Mouse (Mus musculus) intestine, embryonic 16.5 days (tissue): ENCODE results near the gene Enah. TPM values are rescaled to one million over a fixed set of nuclear protein-coding genes. Genes with fewer than 3 reads are reported as not detected.
A peak's percentile ranks its signal among the peaks of the same experiment; 100 is the strongest.

Experiments used
- ATAC-seq: fragments of 200-750 bp; cut with Nextera tagmentation; 2 replicates; pipeline ENCODE4 v1.8.0; 2017; ENCODE audit warnings: moderate TSS enrichment, moderate library complexity
- H3K27ac ChIP-seq: fragments of 300-500 bp; sonication (generic); 2 replicates; pipeline ENCODE4 v1.5.1; 2014; ENCODE audit warnings: mild to moderate bottlenecking, low read length
- H3K27me3 ChIP-seq: fragments of 300-500 bp; sonication (generic); replicated peaks from 2 replicates; pipeline ENCODE4 v1.6.1; 2014; ENCODE audit warnings: low read length, control low read depth, mixed read lengths; ENCODE audit not compliant: control insufficient read depth, insufficient read depth
- H3K36me3 ChIP-seq: fragments of 300-500 bp; sonication (generic); 2 replicates; pipeline ENCODE4 v1.6.1; 2014; ENCODE audit warnings: low read length, control low read depth; ENCODE audit not compliant: control insufficient read depth, insufficient read depth
- H3K4me1 ChIP-seq: fragments of 300-500 bp; sonication (generic); 2 replicates; pipeline ENCODE4 v1.6.1; 2014; ENCODE audit warnings: low read length, control low read depth, mixed read lengths; ENCODE audit not compliant: control insufficient read depth, insufficient read depth
- H3K4me2 ChIP-seq: fragments of 300-500 bp; sonication (generic); 2 replicates; pipeline ENCODE4 v1.6.1; 2014; ENCODE audit warnings: low read depth, low read length, control low read depth
- H3K4me3 ChIP-seq: fragments of 300-500 bp; sonication (generic); 2 replicates; pipeline ENCODE4 v1.5.1; 2014; ENCODE audit warnings: mild to moderate bottlenecking, low read length
- H3K9ac ChIP-seq: fragments of 300-500 bp; sonication (generic); 2 replicates; pipeline ENCODE4 v1.6.1; 2014; ENCODE audit warnings: low read depth, low read length
- H3K9me3 ChIP-seq: fragments of 300-500 bp; sonication (generic); 2 replicates; pipeline ENCODE4 v1.6.1; 2016; ENCODE audit warnings: low read length, control low read depth; ENCODE audit not compliant: control insufficient read depth
- WGBS: fragments of 180-500 bp; shearing (Covaris S2); extraction: QIAGEN DNeasy Blood & Tissue Kit; methylation state at CpG from one replicate; pipeline ENCODE4 v1.1.7; 2014; 5-methylcytosine and 5-hydroxymethylcytosine counted together
- polyA plus RNA-seq: library from polyadenylated mRNA; unstranded; fragments of >200 nt; fragmentation: Nextera tagmentation; extraction: Ambion mirVana; gene quantifications from 2 replicates; pipeline ENCODE4 v1.2.1, GENCODE M21; 2015

The Enah gene
- polyA plus RNA-seq, 1 experiment from 2014 or later, result 8.9 TPM

DNA sequence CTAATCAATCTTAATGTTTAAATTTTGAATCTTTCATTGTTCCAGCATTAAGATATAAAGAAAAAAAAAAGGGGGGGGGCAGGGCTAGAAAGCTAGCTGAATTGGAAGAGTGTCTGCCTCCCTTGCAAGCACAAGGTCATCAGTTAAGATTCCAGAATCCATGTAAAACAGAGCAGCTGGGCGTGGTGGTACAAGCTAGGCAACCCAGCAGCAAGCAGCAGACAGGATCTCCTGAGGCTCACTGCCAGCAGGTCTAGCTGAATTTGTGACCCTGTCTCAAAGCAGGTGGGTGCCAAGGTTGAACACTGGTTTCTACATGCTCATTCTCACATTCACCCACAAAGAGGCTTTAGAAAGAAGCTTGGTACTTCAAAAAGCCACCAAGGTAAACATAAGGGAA, 118.9 kb downstream of the Enah start:
- Histone ChIP-seq H3K36me3 (0 out of 2 replicates have a peak, but pooled peaks cover 7% of the 10 kb centered on the region), H3K4me3 (no peak overlapping the region), H3K9me3 (no peaks in the 10 kb centered on the region), H3K27me3 (no peaks in the 10 kb centered on the region), H3K4me1 (no peaks in the 10 kb centered on the region), H3K9ac (no peak overlapping the region), H3K27ac (no peak overlapping the region), H3K4me2 (no peak overlapping the region)
- no peak for ATAC-seq
- WGBS, result 90% methylated on average over 1 of the region's 1 CpGs

DNA sequence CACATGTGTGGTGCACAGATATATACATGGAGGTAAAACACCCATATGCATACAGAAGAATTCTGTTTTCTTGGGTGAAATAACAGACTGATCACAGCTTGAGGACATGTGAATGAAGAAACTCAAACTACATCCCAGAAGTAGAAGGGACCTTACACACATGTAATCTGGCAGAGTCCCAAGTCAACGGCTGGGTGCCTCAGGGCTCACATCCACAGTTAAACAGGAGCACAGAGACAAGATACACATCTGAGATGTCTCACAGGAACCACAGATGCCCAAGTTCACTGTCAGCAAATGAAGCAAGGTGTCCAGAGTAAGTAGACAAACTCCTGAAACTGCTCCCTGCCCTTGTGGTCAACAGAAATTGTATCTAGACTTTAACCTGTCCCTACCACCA, 120.8 kb downstream of the Enah start:
- no peak overlapping the region for H3K4me3 ChIP-seq
- H3K9me3 ChIP-seq, result no peaks in the 10 kb centered on the region
- no peaks in the 10 kb centered on the region for H3K4me1 ChIP-seq
- 69% methylated on average over 1 of the region's 1 CpGs for WGBS
- H3K9ac ChIP-seq, result no peak overlapping the region
- H3K27me3 ChIP-seq, result no peaks in the 10 kb centered on the region
- H3K36me3 ChIP-seq, result no peaks in the 10 kb centered on the region
- H3K27ac ChIP-seq, result no peak overlapping the region
- H3K4me2 ChIP-seq, result no peak overlapping the region
- ATAC-seq, result no peak

DNA sequence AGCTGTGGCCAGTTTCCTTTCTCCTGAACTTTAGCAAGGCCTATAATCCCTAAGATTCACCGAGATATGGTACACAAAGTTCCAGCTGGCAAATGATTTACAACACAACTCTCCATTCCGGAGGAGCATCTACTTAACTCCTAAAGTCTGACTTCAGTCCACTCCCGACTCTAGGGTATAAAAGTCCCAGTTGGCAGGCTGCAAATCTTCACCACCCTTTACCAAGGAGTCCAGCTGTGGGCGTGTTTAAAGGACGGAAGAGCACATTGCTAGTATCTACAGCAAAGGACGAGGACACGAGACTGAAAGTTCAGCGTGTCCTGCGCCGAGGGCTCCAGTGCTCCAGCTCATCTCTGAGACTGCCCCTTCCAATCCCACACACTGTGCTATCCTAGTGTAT, 122.8 kb downstream of the Enah start:
- H3K9ac ChIP-seq, result no peak overlapping the region
- no peaks in the 10 kb centered on the region for H3K27me3 ChIP-seq
- no peaks in the 10 kb centered on the region for H3K4me1 ChIP-seq
- no peaks in the 10 kb centered on the region for H3K9me3 ChIP-seq
- no peak overlapping the region for H3K4me3 ChIP-seq
- no peaks in the 10 kb centered on the region for H3K36me3 ChIP-seq
- H3K4me2 ChIP-seq, result no peak overlapping the region
- H3K27ac ChIP-seq, result no peak overlapping the region
- no peak for ATAC-seq
- WGBS, result 69% methylated on average over 10 of the region's 10 CpGs

DNA sequence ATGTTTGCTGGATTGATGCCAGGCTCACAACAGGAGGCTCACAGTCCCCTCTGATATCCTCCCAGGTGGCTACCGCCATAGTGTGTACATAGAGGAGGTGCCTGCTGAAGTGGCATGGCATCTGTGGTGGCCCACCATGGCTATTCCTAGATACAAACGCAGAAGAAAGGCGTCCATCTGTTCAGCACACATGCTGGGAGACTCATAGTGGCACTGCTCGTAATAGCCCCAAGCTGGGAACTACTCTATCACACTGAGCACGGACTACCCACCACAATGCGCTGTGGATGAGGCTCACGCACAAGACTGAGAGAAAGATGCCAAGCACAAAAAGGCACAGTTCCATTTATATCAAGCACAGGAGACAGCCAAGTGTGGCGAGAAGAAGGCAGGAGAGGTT, 126.1 kb downstream of the Enah start:
- Histone ChIP-seq H3K4me3 (no peak overlapping the region), H3K4me1 (no peaks in the 10 kb centered on the region), H3K36me3 (no peaks in the 10 kb centered on the region), H3K9me3 (no peaks in the 10 kb centered on the region), H3K27me3 (no peaks in the 10 kb centered on the region), H3K4me2 (no peak overlapping the region), H3K9ac (no peak overlapping the region), H3K27ac (no peak overlapping the region)
- WGBS, result 75% methylated on average over 8 of the region's 8 CpGs
- ATAC-seq, result no peak

DNA sequence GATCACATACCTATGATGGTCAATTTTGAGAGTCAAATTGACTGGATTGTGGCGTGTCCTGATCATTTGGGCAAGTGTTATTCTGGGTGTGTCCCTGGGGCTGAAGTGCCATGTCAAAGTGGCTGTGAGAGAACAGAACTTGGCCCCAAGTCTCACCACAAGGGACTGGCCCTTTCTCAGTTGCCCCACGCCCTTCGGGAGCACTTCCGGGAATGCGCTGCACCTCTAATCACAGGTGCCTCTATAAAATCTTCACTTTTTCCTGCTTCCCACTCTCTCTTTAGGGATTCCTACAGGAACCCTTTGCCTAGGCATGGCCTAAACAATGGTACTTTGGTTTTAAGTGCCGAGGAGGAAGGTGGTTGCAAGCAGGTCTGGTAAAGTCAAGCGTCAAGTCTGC, 130.1 kb downstream of the Enah start:
- no peaks in the 10 kb centered on the region for H3K9me3 ChIP-seq
- 80% methylated on average over 7 of the region's 7 CpGs for WGBS

DNA sequence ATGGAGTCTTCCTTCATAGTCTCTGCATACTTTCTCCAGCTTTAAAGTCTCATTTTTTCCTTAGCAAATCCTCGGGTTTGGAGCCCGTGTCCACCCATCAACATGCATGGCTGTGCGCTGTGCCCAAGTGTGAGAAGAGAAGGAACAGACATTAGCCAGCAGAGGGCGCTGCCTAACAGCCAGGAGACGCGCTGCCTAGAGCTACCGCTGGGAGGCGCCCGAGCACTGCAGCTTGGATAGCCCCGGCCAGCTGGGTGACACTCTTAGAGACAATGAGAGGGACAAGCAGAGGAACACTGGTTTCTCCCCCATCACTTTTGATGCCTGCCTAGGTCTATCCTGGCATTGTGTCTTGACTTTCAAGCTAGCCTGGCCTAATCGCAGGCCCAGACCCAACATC, 131.0 kb downstream of the Enah start:
- Histone ChIP-seq H3K4me1 (no peaks in the 10 kb centered on the region), H3K4me2 (no peak overlapping the region), H3K27me3 (no peaks in the 10 kb centered on the region), H3K27ac (no peak overlapping the region), H3K9me3 (no peaks in the 10 kb centered on the region), H3K36me3 (no peaks in the 10 kb centered on the region), H3K9ac (no peak overlapping the region), H3K4me3 (no peak overlapping the region)
- ATAC-seq, result peak; percentile 84
- 7% methylated on average over 11 of the region's 11 CpGs for WGBS

More for the DNA sequence above, 130.1 kb downstream of the Enah start:
- Histone ChIP-seq H3K9ac (no peak overlapping the region), H3K4me1 (no peaks in the 10 kb centered on the region), H3K27ac (no peak overlapping the region), H3K4me2 (no peak overlapping the region), H3K4me3 (no peak overlapping the region), H3K36me3 (no peaks in the 10 kb centered on the region), H3K27me3 (no peaks in the 10 kb centered on the region)
- ATAC-seq, result no peak

DNA sequence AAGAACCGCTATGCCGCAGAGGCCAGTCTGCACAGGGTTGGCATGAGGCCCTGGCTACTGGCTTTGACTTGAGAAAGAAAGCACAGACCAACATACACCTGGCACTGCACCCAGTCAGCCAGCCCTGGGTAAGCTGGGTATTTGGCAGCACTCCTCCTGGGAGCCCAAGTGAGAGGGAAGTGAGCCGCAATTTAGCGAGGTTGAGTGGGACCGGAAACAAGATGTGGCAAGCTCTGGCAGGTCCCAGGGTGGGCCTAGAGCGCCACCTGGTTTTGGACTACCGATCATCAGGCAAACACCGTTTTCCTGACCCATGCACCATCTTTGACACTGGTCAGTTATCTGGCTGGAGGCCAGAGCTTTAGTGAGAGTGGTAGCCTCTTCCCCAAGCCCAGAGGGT, 138.3 kb downstream of the Enah start:
- Histone ChIP-seq H3K9me3 (no peaks in the 10 kb centered on the region), H3K4me1 (no peaks in the 10 kb centered on the region), H3K4me2 (peak overlapping the region; percentile 24; the same call in 1 of the 2 replicates), H3K9ac (no peak overlapping the region), H3K4me3 (no peak overlapping the region), H3K27me3 (no peaks in the 10 kb centered on the region), H3K27ac (no peak overlapping the region), H3K36me3 (no peaks in the 10 kb centered on the region)
- ATAC-seq, result peak; percentile 52
- WGBS, result 35% methylated on average over 8 of the region's 8 CpGs

DNA sequence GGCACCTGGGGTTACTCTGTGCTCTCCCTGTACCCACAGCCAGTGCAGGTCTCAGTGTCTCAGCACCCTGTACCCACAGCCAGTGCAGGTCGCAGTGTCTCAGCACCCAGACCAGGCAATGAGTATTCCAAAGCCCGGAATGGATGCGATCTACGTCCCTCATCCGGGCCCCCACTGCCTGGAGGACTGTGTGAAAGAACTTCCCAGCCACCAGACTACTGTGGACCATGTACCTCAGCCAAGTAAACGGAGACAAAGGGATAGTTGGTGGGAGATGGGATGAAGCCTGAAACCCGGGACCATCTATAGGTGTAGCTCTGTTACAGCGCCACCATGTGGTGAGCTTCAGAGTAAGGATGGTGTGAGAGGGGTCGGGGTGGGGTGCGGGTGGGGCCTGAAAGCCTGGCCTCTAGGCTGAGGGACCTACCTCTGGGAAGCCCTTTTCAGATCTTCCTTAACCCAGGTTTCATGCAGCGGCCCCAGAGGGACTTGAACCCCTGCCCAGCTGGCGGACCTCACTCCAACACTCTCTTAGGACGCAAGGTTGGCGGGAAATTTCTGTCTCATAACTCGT, 139.0 kb downstream of the Enah start:
- Histone ChIP-seq H3K4me1 (no peaks in the 10 kb centered on the region), H3K36me3 (no peaks in the 10 kb centered on the region), H3K4me2 (no peak overlapping the region), H3K9ac (no peak overlapping the region), H3K27me3 (no peaks in the 10 kb centered on the region), H3K4me3 (no peak overlapping the region), H3K27ac (no peak overlapping the region), H3K9me3 (no peaks in the 10 kb centered on the region)
- ATAC-seq, result no peak; the same call in 1 of the 2 replicates
- 57% methylated on average over 15 of the region's 15 CpGs for WGBS

DNA sequence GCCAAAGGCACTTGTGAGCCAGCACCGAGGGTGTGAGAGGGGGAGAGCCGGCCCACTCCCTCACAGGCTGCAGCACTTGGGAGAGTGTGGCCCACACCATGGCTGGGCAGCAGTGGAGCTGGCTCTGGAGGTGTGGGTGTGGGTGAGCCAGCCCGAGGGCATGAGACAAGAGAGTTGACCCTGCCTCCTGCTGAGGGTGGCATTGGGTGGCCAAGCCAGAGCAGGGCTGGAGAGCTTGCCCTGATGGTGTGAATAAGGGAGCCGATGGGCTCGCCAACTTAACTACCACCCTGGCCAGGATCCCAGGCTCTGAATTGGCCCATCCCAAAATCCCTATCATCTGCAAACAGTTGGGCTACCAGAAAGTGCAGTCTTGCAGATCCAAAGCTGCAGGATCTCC, 141.4 kb downstream of the Enah start:
- no peak for ATAC-seq
- Histone ChIP-seq H3K36me3 (no peaks in the 10 kb centered on the region), H3K9me3 (no peaks in the 10 kb centered on the region), H3K4me3 (no peak overlapping the region), H3K4me1 (no peaks in the 10 kb centered on the region), H3K27ac (no peak overlapping the region), H3K9ac (no peak overlapping the region), H3K27me3 (no peaks in the 10 kb centered on the region), H3K4me2 (no peak overlapping the region)
- 80% methylated on average over 5 of the region's 5 CpGs for WGBS

DNA sequence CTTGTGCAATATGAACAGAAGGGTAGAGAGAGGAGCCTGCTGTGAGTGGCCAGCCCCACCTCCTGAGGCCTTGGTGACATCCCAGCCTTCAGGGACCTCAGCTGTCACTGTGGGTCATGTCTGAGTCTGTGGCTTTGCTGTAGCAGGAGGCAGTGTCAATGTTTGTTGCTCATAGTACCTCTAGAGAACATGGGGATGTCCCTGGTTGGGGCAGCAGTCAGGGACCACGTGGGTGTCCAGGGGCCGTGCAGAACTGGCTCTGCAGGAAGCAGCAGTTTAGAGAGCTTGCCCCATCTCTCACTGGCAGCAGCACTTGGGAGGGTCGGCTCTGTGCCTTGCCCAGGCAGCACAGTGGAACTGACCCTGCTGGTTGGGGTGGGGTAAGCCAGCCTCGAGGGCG, 142.7 kb downstream of the Enah start:
- Histone ChIP-seq H3K4me1 (no peaks in the 10 kb centered on the region), H3K9me3 (no peaks in the 10 kb centered on the region), H3K4me3 (no peak overlapping the region), H3K9ac (no peak overlapping the region), H3K27ac (no peak overlapping the region), H3K4me2 (no peak overlapping the region), H3K36me3 (no peaks in the 10 kb centered on the region), H3K27me3 (no peaks in the 10 kb centered on the region)
- 43% methylated on average over 5 of the region's 5 CpGs for WGBS
- ATAC-seq, result no peak
